Mouse (Mus musculus): Measurements from ENCODE around the gene Gm2381.
"Not testable (repeated sequence)": the region's sequence is repeated elsewhere in the genome, so short reads cannot be mapped to it uniquely, and the experiment has no call there.

Gm2381 gene

GRCm38 (mm10) chr7:42866801-42867458 is at the start of gene Gm2381:
Gene Gm2381, minus strand, starts transcription at chr7:42867234.
- not testable (repeated sequence) for DNase-seq

- DNase-seq: not testable (repeated sequence)
Measured at GRCm38 (mm10) chr7:42898067-42898466, 31.0 kb upstream of the Gm2381 start.

GRCm38 (mm10) chr7:42878090-42878489 is 11.1 kb upstream of the Gm2381 start:
- no peak for DNase-seq

- not testable (repeated sequence) for DNase-seq
Measured at GRCm38 (mm10) chr7:42838366-42838765, 28.7 kb downstream of the Gm2381 start.

GRCm38 (mm10) chr7:42832221-42832620 is 34.8 kb downstream of the Gm2381 start:
- no peak for DNase-seq

GRCm38 (mm10) chr7:42793425-42793824 is 73.6 kb downstream of the Gm2381 start, which contains the start of gene Vmn2r62:
Gene Vmn2r62, minus strand, starts transcription at chr7:42793525.
- not testable (repeated sequence) for DNase-seq
